Mouse (Mus musculus): Measurements from ENCODE around the gene Smim24.

The Smim24 gene

GRCm38 (mm10) chr10:81441019-81441418 lies 48.2 kb downstream of the Smim24 start:
- DNase-seq: no peak

Data from retina, postnatal 1 day (tissue).